Mouse (Mus musculus) lung, adult 2 months (tissue): Measurements from ENCODE around the gene Rabgef1.

Experiments used
- CTCF ChIP-seq: fragments of 200-500 bp; IDR thresholded peaks from 2 replicates; pipeline ENCODE4 v1.5.1; 2011; ENCODE audit warnings: mild to moderate bottlenecking, low read length, control low read depth; ENCODE audit not compliant: insufficient read depth
- POLR2A ChIP-seq: fragments of 200-500 bp; IDR thresholded peaks from 2 replicates; pipeline ENCODE4 v1.6.1; 2011; ENCODE audit warnings: low read depth, mild to moderate bottlenecking, control low read depth, low read length, borderline replicate concordance; ENCODE audit errors: extremely low read depth

DNA sequence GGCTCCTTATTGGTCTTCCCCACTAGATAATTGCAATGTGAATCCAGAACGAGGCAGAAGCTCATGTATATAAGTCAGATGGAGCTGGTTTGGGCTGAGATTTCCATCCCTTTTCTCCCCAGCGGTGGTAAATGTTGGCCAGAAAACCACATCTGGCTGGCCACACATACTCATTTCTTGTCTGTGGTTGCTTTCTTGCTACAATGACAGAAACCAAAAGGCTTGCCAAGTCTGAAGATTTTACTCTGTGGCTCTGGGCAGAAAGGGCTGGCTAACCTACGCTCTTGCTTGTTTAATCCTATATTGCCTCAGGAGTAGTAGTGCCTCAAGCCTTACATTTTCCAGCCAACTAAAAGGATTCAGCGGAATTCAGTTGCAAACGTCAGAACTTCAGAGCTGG lies 30.5 kb upstream of the Rabgef1 start:
- TF ChIP-seq POLR2A = no peak
- no peak for TF ChIP-seq CTCF
